Mouse (Mus musculus) Muller cell, postnatal 12 days (primary cell): ENCODE measurements around the gene Htt.
A peak's percentile ranks its signal among the peaks of the same experiment; 100 is the strongest.
"Not testable (repeated sequence)": the region's sequence is repeated elsewhere in the genome, so short reads cannot be mapped to it uniquely, and the experiment has no call there.

Source experiments
- DNase-seq: peaks from one replicate; pipeline ENCODE4 v3.0.0-alpha.2; 2015; ENCODE audit errors: inconsistent ontology term

Gene Htt

GRCm38 (mm10) chr5:34761509-34761908 lies at the start of gene Htt:
Gene Htt, plus strand, starts transcription at chr5:34761740.
- DNase-seq = peak; percentile 99

- DNase-seq = not testable (repeated sequence)
Observed at GRCm38 (mm10) chr5:34714371-34714770, 47.2 kb upstream of the Htt start.

GRCm38 (mm10) chr5:34714816-34715215 lies 46.7 kb upstream of the Htt start:
- no peak for DNase-seq

GRCm38 (mm10) chr5:34729141-34729540 lies 32.4 kb upstream of the Htt start:
- DNase-seq = no peak

GRCm38 (mm10) chr5:34730255-34730654 lies 31.3 kb upstream of the Htt start:
- no peak for DNase-seq

GRCm38 (mm10) chr5:34751477-34751876 lies 10.1 kb upstream of the Htt start:
- no peak for DNase-seq

GRCm38 (mm10) chr5:34758762-34759161 lies 2.8 kb upstream of the Htt start:
- no peak for DNase-seq

GRCm38 (mm10) chr5:34760850-34761508 lies 561 bp upstream of the Htt start:
- DNase-seq = no peak

- peak; percentile 80 for DNase-seq
Observed at GRCm38 (mm10) chr5:34761934-34762611, 533 bp downstream of the Htt start.

- no peak for DNase-seq
Observed at GRCm38 (mm10) chr5:34771818-34772217, 10.3 kb downstream of the Htt start.

GRCm38 (mm10) chr5:34772696-34773245 lies 11.2 kb downstream of the Htt start:
- DNase-seq = peak; percentile 30

- no peak for DNase-seq
Observed at GRCm38 (mm10) chr5:34773392-34773791, 11.9 kb downstream of the Htt start.

- DNase-seq = no peak
Observed at GRCm38 (mm10) chr5:34785027-34785426, 23.5 kb downstream of the Htt start.

- DNase-seq = peak; percentile 53
Observed at GRCm38 (mm10) chr5:34791141-34791540, 29.6 kb downstream of the Htt start.

- DNase-seq = no peak
Observed at GRCm38 (mm10) chr5:34800292-34800953, 38.9 kb downstream of the Htt start.

GRCm38 (mm10) chr5:34806038-34806437 lies 44.5 kb downstream of the Htt start:
- DNase-seq = no peak

- DNase-seq = no peak
Observed at GRCm38 (mm10) chr5:34822431-34823149, 61.0 kb downstream of the Htt start.

- no peak for DNase-seq
Observed at GRCm38 (mm10) chr5:34854079-34854478, 92.5 kb downstream of the Htt start.

- no peak for DNase-seq
Observed at GRCm38 (mm10) chr5:34865367-34865766, 103.8 kb downstream of the Htt start.

- DNase-seq = not testable (repeated sequence)
Observed at GRCm38 (mm10) chr5:34880307-34880706, 118.8 kb downstream of the Htt start.

GRCm38 (mm10) chr5:34881023-34881422 lies 119.5 kb downstream of the Htt start:
- DNase-seq = no peak

GRCm38 (mm10) chr5:34885250-34885649 lies 123.7 kb downstream of the Htt start:
- DNase-seq = no peak
